Mouse (Mus musculus) ES-E14 (cell line): ENCODE data around the gene Ahctf1. TPM values are rescaled to one million over a fixed set of nuclear protein-coding genes. Genes with fewer than 3 reads are reported as not detected.

Source experiments
- DNase-seq: peaks from one replicate; pipeline ENCODE4 v3.0.0-alpha.2; 2013; ENCODE audit warnings: low read depth, low spot score
- H3K27ac ChIP-seq: 2 replicates; pipeline ENCODE4 v1.5.1; 2012; ENCODE audit warnings: low read depth, mild to moderate bottlenecking, low read length, moderate library complexity, mixed read lengths; ENCODE audit not compliant: poor library complexity, insufficient read depth, severe bottlenecking
- H3K36me3 ChIP-seq: 2 replicates; pipeline ENCODE4 v1.6.1; 2012; ENCODE audit warnings: mild to moderate bottlenecking, low read length, moderate library complexity, mixed read lengths; ENCODE audit not compliant: control insufficient read depth, poor library complexity, insufficient read depth, severe bottlenecking
- H3K4me1 ChIP-seq, 2 experiments: fragments of 150-350 bp in 1 of 2; sonication (generic) in 1 of 2; 2 replicates each; pipeline ENCODE4 v1.6.1; 2012; ENCODE audit warnings: low read length in 2 of 2, mild to moderate bottlenecking in 1 of 2, mixed read lengths in 1 of 2; ENCODE audit not compliant: control insufficient read depth in 2 of 2, insufficient read depth in 2 of 2, poor library complexity in 1 of 2
- H3K4me3 ChIP-seq, 2 experiments: fragments of 150-350 bp in 1 of 2; sonication (generic) in 1 of 2; 2 replicates each; pipeline ENCODE4 v1.5.1; 2012; ENCODE audit warnings: low read length in 2 of 2, low read depth in 1 of 2, mild to moderate bottlenecking in 1 of 2, mixed read lengths in 1 of 2; ENCODE audit not compliant: insufficient read depth in 1 of 2, poor library complexity in 1 of 2, severe bottlenecking in 1 of 2
- H3K9ac ChIP-seq: 2 replicates; pipeline ENCODE4 v1.6.1; 2012; ENCODE audit warnings: low read depth, mild to moderate bottlenecking, low read length, mixed read lengths; ENCODE audit not compliant: poor library complexity, insufficient read depth, severe bottlenecking
- H3K9me3 ChIP-seq: fragments of 150-350 bp; sonication (generic); 2 replicates; pipeline ENCODE4 v1.6.1; 2012; ENCODE audit warnings: low read depth, mild to moderate bottlenecking, low read length; ENCODE audit not compliant: control insufficient read depth, insufficient read depth
- CHD2 ChIP-seq: IDR thresholded peaks from 2 replicates; pipeline ENCODE4 v1.6.1; 2014; ENCODE audit warnings: mild to moderate bottlenecking, low read depth, low read length, inconsistent platforms
- HCFC1 ChIP-seq: IDR thresholded peaks from 2 replicates; pipeline ENCODE4 v1.6.1; 2012; ENCODE audit warnings: low read length, inconsistent platforms, borderline replicate concordance; ENCODE audit not compliant: insufficient read depth
- MAFK ChIP-seq: IDR thresholded peaks from 2 replicates; pipeline ENCODE4 v1.6.1; 2014; ENCODE audit warnings: mild to moderate bottlenecking, low read depth, low read length, inconsistent platforms; ENCODE audit not compliant: insufficient read depth
- ZC3H11A ChIP-seq: IDR thresholded peaks from 2 replicates; pipeline ENCODE4 v1.6.1; 2012; ENCODE audit warnings: low read depth, mild to moderate bottlenecking, inconsistent platforms, low read length, borderline replicate concordance
- ZNF384 ChIP-seq: IDR thresholded peaks from 2 replicates; pipeline ENCODE4 v1.6.1; 2012; ENCODE audit warnings: low read depth, low read length, inconsistent platforms
- in situ Hi-C, 2 experiments: fragments of 600-800 bp; cut with MboI; formaldehyde crosslinking; loops; one replicate each; pipeline ENCODE4 v1.15.1; 2025; ENCODE audit warnings: low sequenced_read_pairs in 2 of 2, inconsistent platforms in 1 of 2; ENCODE audit not compliant: unreplicated experiment in 2 of 2
- total RNA-seq: library from RNA; depleted of rRNA; stranded (reverse); fragments of 300-350 nt; gene quantifications from 2 replicates; pipeline ENCODE4 v1.2.3, GENCODE M21; 2012

Ahctf1 gene
- total RNA-seq, 1 experiment = 90.2 TPM

- Histone ChIP-seq H3K4me3 (no peak overlapping the region), H3K4me1 (no peaks in the 10 kb centered on the region), H3K27ac (no peak overlapping the region), H3K9ac (no peak overlapping the region), H3K9me3 (no peaks in the 10 kb centered on the region), H3K36me3 (no peaks in the 10 kb centered on the region)
- in situ Hi-C loops = no loop called here
- no peak for DNase-seq
- no peak for TF ChIP-seq ZNF384
- no peak for TF ChIP-seq CHD2
These were observed 90.1 kb downstream of the Ahctf1 start for GRCm38 (mm10) chr1:179713367-179713766.

DNA sequence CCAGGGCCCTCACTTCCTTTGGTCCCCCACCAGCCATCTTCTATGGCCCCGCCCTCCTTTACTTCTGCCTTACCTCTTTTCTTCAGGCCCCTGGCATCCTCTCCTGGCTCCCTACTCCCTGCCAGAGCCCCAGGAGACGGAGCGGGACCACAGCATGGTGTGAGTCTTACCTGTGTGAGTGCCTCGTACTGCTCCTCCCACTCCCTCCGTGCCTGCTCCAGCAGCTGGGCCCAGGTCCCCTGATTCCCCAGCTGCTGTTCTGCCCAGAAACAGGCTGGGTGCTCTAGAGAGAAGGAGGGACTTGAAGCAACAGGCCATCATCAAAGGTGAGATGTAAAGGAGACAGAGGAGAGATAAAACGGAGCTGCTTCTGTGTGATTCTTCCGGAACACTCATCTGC, 90.8 kb downstream of the Ahctf1 start:
- H3K4me3 ChIP-seq = no peak overlapping the region
- H3K36me3 ChIP-seq = no peaks in the 10 kb centered on the region
- H3K9me3 ChIP-seq = no peaks in the 10 kb centered on the region
- TF ChIP-seq ZC3H11A (no peak), MAFK (no peak), ZNF384 (no peak), HCFC1 (no peak), CHD2 (no peak)
- in situ Hi-C loops = no loop called here
- no peak for DNase-seq
- no peak overlapping the region for H3K9ac ChIP-seq
- no peaks in the 10 kb centered on the region for H3K4me1 ChIP-seq
- H3K27ac ChIP-seq = no peak overlapping the region

DNA sequence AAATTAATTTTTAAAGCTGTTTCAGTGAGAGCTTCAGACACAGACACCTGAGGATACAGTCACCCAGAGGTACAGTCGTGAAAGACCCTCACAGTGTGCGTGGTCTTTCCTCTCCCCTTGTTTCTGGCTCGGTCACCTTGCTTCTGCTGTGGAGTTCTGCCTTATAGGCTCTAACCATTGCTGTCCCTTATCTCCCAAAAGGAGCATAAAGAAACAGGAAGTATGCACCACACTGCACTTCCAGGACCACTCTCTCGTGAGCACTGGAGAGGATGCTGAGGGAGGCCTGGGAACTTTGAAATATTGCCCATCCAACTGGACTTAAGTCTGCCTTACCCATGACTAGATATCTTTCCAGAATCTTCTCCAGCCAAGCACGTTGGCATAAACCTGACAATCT, 92.7 kb downstream of the Ahctf1 start:
- in situ Hi-C loops = no loop called here
- H3K9ac ChIP-seq = no peak overlapping the region
- TF ChIP-seq CHD2 = no peak
- TF ChIP-seq HCFC1 = no peak
- no peak for TF ChIP-seq MAFK
- TF ChIP-seq ZNF384 = no peak
- no peak for TF ChIP-seq ZC3H11A

GRCm38 (mm10) chr1:179709390-179709789, 94.1 kb downstream of the Ahctf1 start:
- Histone ChIP-seq H3K9ac (no peak overlapping the region), H3K4me3 (no peak overlapping the region), H3K9me3 (no peaks in the 10 kb centered on the region), H3K27ac (no peak overlapping the region), H3K36me3 (no peaks in the 10 kb centered on the region), H3K4me1 (no peaks in the 10 kb centered on the region)
- in situ Hi-C loops = no loop called here
- DNase-seq = no peak
- TF ChIP-seq ZC3H11A (no peak), HCFC1 (no peak), MAFK (no peak), CHD2 (no peak), ZNF384 (no peak)

More for the DNA sequence above, 92.7 kb downstream of the Ahctf1 start:
- Histone ChIP-seq H3K36me3 (no peaks in the 10 kb centered on the region), H3K4me1 (no peaks in the 10 kb centered on the region), H3K9me3 (no peaks in the 10 kb centered on the region), H3K4me3 (no peak overlapping the region), H3K27ac (no peak overlapping the region)
- no peak for DNase-seq

- in situ Hi-C loops = no loop called here
These were observed 98.3 kb downstream of the Ahctf1 start for GRCm38 (mm10) chr1:179705154-179705553.

More at GRCm38 (mm10) chr1:179705154-179705553, 98.3 kb downstream of the Ahctf1 start:
- no peak for TF ChIP-seq ZC3H11A
- TF ChIP-seq MAFK = no peak
- TF ChIP-seq CHD2 = no peak
- no peak for TF ChIP-seq HCFC1
- TF ChIP-seq ZNF384 = no peak
- H3K9me3 ChIP-seq = no peaks in the 10 kb centered on the region
- H3K4me1 ChIP-seq = no peaks in the 10 kb centered on the region
- H3K36me3 ChIP-seq = no peaks in the 10 kb centered on the region
- H3K27ac ChIP-seq = no peak overlapping the region
- H3K9ac ChIP-seq = no peak overlapping the region
- DNase-seq = no peak
- H3K4me3 ChIP-seq = no peak overlapping the region
